Mouse (Mus musculus) embryonic facial prominence, embryonic 15.5 days (tissue): Measurements from ENCODE around the gene Cfap299. TPM values are rescaled to one million over a fixed set of nuclear protein-coding genes. Genes with fewer than 3 reads are reported as not detected.
"Not testable (repeated sequence)": the region's sequence is repeated elsewhere in the genome, so short reads cannot be mapped to it uniquely, and the experiment has no call there.

ENCODE experiments used
- ATAC-seq: fragments of 200-750 bp; cut with Nextera tagmentation; 2 replicates; pipeline ENCODE4 v1.8.0; 2017; ENCODE audit warnings: low read depth, moderate TSS enrichment; ENCODE audit not compliant: insufficient number of reproducible peaks, low FRiP score, low TSS enrichment
- H3K27ac ChIP-seq: fragments of 300-500 bp; sonication (generic); replicated peaks from 2 replicates; pipeline ENCODE4 v1.5.1; 2015; ENCODE audit warnings: mild to moderate bottlenecking, inconsistent platforms
- H3K27me3 ChIP-seq: fragments of 300-500 bp; sonication (generic); 2 replicates; pipeline ENCODE4 v1.6.1; 2015; ENCODE audit warnings: inconsistent platforms
- H3K36me3 ChIP-seq: fragments of 300-500 bp; sonication (generic); 2 replicates; pipeline ENCODE4 v1.6.1; 2015; ENCODE audit warnings: mild to moderate bottlenecking, inconsistent platforms
- H3K4me1 ChIP-seq: fragments of 300-500 bp; sonication (generic); 2 replicates; pipeline ENCODE4 v1.6.1; 2015; ENCODE audit warnings: inconsistent platforms
- H3K4me2 ChIP-seq: fragments of 300-500 bp; sonication (generic); replicated peaks from 2 replicates; pipeline ENCODE4 v1.6.1; 2015; ENCODE audit warnings: mild to moderate bottlenecking, inconsistent platforms
- H3K4me3 ChIP-seq: fragments of 300-500 bp; sonication (generic); replicated peaks from 2 replicates; pipeline ENCODE4 v1.5.1; 2015; ENCODE audit warnings: mild to moderate bottlenecking, inconsistent platforms
- H3K9ac ChIP-seq: fragments of 300-500 bp; sonication (generic); 2 replicates; pipeline ENCODE4 v1.6.1; 2015; ENCODE audit warnings: inconsistent platforms
- H3K9me3 ChIP-seq: fragments of 300-500 bp; sonication (generic); replicated peaks from 2 replicates; pipeline ENCODE4 v1.6.1; 2016; ENCODE audit warnings: inconsistent platforms
- WGBS: fragments of 180-500 bp; shearing (Covaris S2); methylation state at CpG from one replicate; pipeline ENCODE4 v1.1.7; 2015; 5-methylcytosine and 5-hydroxymethylcytosine counted together
- polyA plus RNA-seq: library from polyadenylated mRNA; unstranded; fragments of >200 nt; fragmentation: Nextera tagmentation; extraction: Ambion mirVana; gene quantifications from 2 replicates; pipeline ENCODE4 v1.2.1, GENCODE M21; 2015

Gene Cfap299
- polyA plus RNA-seq, 1 experiment from 2014 or later: 7.5 TPM

DNA sequence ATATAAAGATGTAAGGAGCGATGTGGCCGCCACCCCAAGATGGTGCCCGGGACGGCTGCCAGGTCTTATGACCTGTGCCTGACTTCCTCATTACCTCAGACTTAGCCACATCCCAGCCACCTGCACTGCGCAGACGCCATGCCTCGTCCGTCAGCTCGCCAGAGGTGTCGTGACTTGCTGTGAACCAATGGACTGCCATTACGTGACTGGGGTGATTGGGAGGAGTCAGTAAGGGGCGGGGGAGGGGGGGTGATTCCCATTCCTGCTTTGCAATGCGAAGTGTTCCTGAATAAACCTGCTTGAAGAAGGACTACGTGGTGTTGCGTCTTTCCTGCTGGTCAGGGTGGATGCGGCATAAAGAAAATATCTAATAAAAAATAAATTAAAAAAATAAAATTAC is 14.6 kb downstream of the Cfap299 start:
- not testable (repeated sequence) for H3K27me3 ChIP-seq, H3K4me1 ChIP-seq, H3K4me2 ChIP-seq, ATAC-seq, H3K36me3 ChIP-seq, H3K9ac ChIP-seq, H3K9me3 ChIP-seq, H3K27ac ChIP-seq, H3K4me3 ChIP-seq
- 86% methylated on average over 16 of the region's 16 CpGs for WGBS

DNA sequence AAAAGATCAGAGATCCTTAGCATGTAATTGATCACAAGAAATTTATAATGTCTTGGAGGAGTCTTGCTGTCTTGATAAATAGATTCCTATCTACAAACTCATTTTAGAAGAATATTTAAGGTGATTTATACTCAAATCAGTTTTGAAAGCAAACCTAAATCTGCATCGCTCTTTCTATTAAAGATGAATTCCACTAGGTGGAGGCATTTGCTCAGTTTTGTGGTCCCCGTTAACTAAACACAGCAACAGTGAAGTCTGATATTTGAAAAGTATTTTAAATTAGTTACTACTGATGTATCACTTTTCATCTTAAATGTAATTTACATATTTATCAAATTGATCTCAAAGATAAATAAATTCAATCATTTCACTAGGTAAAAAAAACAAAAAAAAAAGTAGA is 15.5 kb downstream of the Cfap299 start:
- H3K4me3 ChIP-seq: no peak overlapping the region
- no peak for ATAC-seq
- no peaks in the 10 kb centered on the region for H3K4me1 ChIP-seq
- H3K27me3 ChIP-seq: no peaks in the 10 kb centered on the region
- no peaks in the 10 kb centered on the region for H3K36me3 ChIP-seq
- WGBS: 48% methylated on average over 2 of the region's 2 CpGs
- H3K27ac ChIP-seq: no peak overlapping the region
- no peak overlapping the region for H3K4me2 ChIP-seq
- H3K9me3 ChIP-seq: no peaks in the 10 kb centered on the region
- no peak overlapping the region for H3K9ac ChIP-seq

DNA sequence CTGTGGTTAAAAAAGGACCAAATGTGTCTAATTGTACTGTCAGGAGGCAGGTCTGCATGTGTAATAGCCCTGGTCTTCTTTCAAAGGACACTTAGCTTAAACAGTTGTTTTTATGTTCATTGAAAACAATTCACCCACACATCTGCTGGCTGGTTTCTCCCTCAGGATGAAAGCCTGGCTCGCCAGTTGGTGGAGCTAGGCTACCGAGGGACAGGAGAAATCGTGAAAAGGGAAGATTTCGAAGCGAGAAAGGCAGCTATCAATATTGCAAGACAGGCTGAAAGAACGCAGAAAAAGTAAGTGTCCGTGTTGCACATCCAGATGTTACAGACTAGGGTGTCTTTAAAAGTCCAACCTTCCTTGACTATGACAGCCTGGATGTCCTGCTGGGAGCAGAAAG is 17.0 kb downstream of the Cfap299 start:
- WGBS: 43% methylated on average over 7 of the region's 7 CpGs
- ATAC-seq: no peak
- no peak overlapping the region for H3K27ac ChIP-seq

DNA sequence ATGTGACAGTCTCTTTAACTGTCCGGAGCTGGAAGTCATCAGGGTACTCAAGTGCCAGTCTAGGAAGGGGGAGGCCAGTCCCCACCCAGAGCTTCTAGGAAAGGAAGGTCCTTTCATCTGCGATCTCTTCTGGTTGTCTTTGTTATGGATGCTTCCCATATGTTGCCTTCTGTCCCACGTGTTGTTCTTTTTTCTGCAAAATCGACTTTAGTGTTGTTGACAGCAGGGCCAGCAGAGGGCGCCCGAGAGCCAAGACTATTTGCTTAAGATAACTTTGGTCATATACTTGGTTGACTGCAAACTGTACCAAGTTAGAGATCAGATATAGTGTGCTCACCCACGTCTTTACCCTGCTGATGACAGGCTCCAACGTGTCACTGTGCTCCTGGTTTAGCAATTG is 19.5 kb downstream of the Cfap299 start:
- no peak for ATAC-seq
- H3K36me3 ChIP-seq: no peaks in the 10 kb centered on the region
- no peak overlapping the region for H3K4me2 ChIP-seq
- H3K27ac ChIP-seq: no peak overlapping the region
- WGBS: 7% methylated on average over 8 of the region's 8 CpGs
- H3K4me3 ChIP-seq: no peak overlapping the region
- no peak overlapping the region for H3K9ac ChIP-seq
- no peaks in the 10 kb centered on the region for H3K4me1 ChIP-seq
- H3K27me3 ChIP-seq: no peaks in the 10 kb centered on the region
- H3K9me3 ChIP-seq: no peaks in the 10 kb centered on the region

More for the DNA sequence above, 17.0 kb downstream of the Cfap299 start:
- no peaks in the 10 kb centered on the region for H3K27me3 ChIP-seq
- no peaks in the 10 kb centered on the region for H3K36me3 ChIP-seq
- no peak overlapping the region for H3K4me2 ChIP-seq
- H3K9me3 ChIP-seq: no peaks in the 10 kb centered on the region
- H3K9ac ChIP-seq: no peak overlapping the region
- H3K4me3 ChIP-seq: no peak overlapping the region
- no peaks in the 10 kb centered on the region for H3K4me1 ChIP-seq

DNA sequence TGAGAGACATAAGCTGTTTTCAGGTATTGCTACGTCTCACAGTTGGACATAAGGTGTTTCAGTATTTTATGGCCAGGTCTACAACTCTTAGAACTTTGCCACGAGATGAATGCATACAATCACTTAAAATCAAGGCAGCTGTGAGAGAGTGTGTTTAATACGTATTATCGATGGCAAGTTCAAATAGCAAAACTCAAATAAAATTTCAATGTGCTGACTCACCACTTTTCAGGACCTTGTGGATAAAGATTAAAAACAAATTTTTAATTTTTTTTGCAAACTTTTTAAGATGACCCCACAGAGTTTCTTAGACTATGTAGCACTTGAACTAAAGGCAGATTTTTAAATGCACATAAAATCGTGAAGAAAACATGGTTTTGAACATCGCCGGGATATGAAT is 30.8 kb downstream of the Cfap299 start:
- H3K4me2 ChIP-seq: no peak overlapping the region
- H3K4me3 ChIP-seq: no peak overlapping the region
- H3K27ac ChIP-seq: no peak overlapping the region
- ATAC-seq: no peak
- H3K9me3 ChIP-seq: no peaks in the 10 kb centered on the region
- WGBS: 89% methylated on average over 7 of the region's 7 CpGs
- H3K9ac ChIP-seq: no peak overlapping the region
- H3K4me1 ChIP-seq: no peaks in the 10 kb centered on the region
- no peaks in the 10 kb centered on the region for H3K27me3 ChIP-seq
- H3K36me3 ChIP-seq: no peaks in the 10 kb centered on the region

DNA sequence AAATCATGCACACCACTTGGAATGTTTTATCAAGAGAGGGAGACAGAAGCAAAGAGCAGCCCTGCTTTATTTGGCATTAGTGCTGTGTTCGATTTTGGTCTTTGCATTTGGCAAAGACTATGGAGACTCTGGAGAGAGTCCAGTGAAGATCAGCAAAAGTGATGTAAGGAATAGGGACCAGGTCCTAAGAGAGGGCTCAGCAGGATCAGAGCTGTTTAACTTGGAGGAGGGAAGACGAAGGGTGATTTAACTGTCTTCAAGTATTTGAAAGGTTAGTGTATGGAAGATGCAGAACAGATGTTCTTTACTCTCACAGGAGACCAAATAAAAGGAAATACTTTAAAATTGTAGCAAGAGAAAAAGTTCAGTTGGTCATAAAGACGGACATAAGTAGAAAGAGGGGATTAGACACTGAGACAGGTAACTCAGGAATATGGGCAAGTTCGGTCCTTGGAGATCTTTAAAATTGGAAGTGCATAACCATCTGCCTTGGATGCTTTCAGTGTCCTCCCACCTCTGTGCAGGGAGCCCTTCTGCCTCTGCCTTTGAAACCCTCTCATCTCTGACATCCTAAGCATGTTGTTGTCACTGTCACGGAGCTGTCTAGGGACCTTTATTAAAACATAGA is 31.8 kb downstream of the Cfap299 start:
- H3K36me3 ChIP-seq: no peaks in the 10 kb centered on the region
- no peak overlapping the region for H3K4me3 ChIP-seq
- 66% methylated on average over 5 of the region's 5 CpGs for WGBS
- H3K27ac ChIP-seq: no peak overlapping the region
- no peak overlapping the region for H3K4me2 ChIP-seq
- no peaks in the 10 kb centered on the region for H3K27me3 ChIP-seq
- ATAC-seq: no peak
- no peak overlapping the region for H3K9ac ChIP-seq
- H3K9me3 ChIP-seq: no peaks in the 10 kb centered on the region
- H3K4me1 ChIP-seq: no peaks in the 10 kb centered on the region

DNA sequence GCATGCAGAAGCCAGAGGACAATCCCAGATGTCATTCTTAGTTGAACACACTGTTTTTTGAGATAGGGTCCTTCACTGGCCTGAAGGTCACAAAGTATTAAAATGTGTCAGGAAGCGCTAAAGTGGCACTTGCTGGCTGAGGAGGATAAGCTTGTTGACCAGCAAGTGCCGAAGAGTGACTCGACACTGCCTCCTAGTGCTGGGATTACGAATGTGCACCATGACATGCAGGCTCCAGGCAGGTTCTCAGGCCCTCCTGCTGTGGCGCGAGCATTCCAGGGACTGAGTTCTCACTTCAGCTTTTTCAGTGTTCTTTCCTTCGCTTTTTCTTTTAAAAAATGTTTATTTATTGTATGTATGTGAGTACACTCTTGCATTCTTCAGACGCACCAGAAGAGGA is 34.3 kb downstream of the Cfap299 start:
- no peaks in the 10 kb centered on the region for H3K4me1 ChIP-seq
- 52% methylated on average over 8 of the region's 8 CpGs for WGBS

DNA sequence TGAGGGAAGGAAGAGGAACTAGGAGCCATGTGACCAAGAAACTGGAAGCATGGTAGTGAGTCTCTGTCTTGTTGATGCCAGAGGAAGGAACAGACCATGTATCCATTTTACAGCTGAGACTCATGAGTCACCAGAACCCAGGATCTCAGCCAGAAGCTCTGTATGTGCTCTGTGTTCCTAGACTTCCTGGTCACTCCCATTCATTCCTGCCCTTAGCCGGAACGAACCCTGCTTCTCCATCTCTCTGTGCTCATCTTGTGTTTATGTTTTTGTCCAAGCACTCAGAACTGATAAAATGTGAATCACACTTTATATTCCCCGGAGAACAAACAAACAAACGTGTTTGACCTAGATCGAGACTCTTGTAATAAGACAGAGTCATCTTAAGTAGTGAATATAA is 36.2 kb downstream of the Cfap299 start:
- no peak for ATAC-seq
- H3K27me3 ChIP-seq: no peaks in the 10 kb centered on the region
- no peaks in the 10 kb centered on the region for H3K9me3 ChIP-seq

More for the DNA sequence above, 34.3 kb downstream of the Cfap299 start:
- Histone ChIP-seq H3K27ac (no peak overlapping the region), H3K4me2 (no peak overlapping the region), H3K36me3 (no peaks in the 10 kb centered on the region), H3K9ac (no peak overlapping the region), H3K4me3 (no peak overlapping the region), H3K27me3 (no peaks in the 10 kb centered on the region), H3K9me3 (no peaks in the 10 kb centered on the region)
- ATAC-seq: no peak

DNA sequence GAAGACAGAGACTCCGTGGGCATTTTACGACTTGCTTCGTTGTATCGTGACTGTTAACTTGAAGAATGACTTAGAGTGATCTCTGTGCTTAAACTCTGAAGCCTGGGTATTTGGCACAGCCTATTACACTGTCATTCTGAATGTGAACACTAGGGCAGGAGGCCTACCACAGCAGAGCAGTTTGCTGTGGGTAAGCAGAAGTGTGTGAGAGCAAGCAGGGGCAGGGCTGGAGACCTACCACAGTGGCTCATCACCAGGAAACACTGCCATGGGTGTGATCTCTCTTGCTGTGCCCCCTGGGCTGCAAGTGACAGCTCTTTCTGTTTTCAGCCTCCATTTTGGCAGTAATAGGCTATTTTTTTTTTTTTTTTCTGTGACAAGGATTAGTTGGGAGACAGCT is 39.7 kb downstream of the Cfap299 start:
- Histone ChIP-seq H3K36me3 (no peaks in the 10 kb centered on the region), H3K4me1 (no peaks in the 10 kb centered on the region), H3K9me3 (no peaks in the 10 kb centered on the region), H3K4me2 (no peak overlapping the region), H3K27ac (no peak overlapping the region), H3K4me3 (no peak overlapping the region), H3K27me3 (no peaks in the 10 kb centered on the region), H3K9ac (no peak overlapping the region)
- 66% methylated on average over 4 of the region's 4 CpGs for WGBS
- no peak for ATAC-seq

More for the DNA sequence above, 36.2 kb downstream of the Cfap299 start:
- H3K36me3 ChIP-seq: no peaks in the 10 kb centered on the region
- no peak overlapping the region for H3K4me2 ChIP-seq
- H3K9ac ChIP-seq: no peak overlapping the region
- H3K4me3 ChIP-seq: no peak overlapping the region
- 81% methylated on average over 5 of the region's 5 CpGs for WGBS
- H3K27ac ChIP-seq: no peak overlapping the region
- H3K4me1 ChIP-seq: no peaks in the 10 kb centered on the region

DNA sequence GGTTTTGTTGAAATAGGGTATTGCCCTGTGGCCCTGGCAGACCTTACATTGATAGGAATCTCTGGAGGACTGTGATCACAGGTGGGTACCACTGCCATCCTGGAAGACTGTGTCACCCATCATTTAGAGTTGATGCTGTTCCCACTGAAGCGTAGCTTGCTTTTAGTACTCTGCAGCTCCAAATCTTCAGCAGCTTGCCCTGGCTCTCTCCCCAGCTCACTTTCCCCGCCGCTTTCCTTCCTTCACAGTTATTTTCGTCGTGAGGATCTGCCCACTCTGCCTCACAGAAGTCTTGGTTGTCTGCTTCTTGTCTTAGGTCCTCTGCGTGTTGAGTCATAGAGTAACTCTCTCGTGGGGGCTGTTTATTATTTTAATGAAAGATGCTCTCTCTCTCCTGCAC is 40.3 kb downstream of the Cfap299 start:
- WGBS: 79% methylated on average over 7 of the region's 7 CpGs
- no peaks in the 10 kb centered on the region for H3K9me3 ChIP-seq
- no peak overlapping the region for H3K4me2 ChIP-seq
- H3K36me3 ChIP-seq: no peaks in the 10 kb centered on the region
- no peaks in the 10 kb centered on the region for H3K27me3 ChIP-seq
- no peak overlapping the region for H3K4me3 ChIP-seq
- H3K9ac ChIP-seq: no peak overlapping the region
- no peak overlapping the region for H3K27ac ChIP-seq
- no peak for ATAC-seq
- no peaks in the 10 kb centered on the region for H3K4me1 ChIP-seq

DNA sequence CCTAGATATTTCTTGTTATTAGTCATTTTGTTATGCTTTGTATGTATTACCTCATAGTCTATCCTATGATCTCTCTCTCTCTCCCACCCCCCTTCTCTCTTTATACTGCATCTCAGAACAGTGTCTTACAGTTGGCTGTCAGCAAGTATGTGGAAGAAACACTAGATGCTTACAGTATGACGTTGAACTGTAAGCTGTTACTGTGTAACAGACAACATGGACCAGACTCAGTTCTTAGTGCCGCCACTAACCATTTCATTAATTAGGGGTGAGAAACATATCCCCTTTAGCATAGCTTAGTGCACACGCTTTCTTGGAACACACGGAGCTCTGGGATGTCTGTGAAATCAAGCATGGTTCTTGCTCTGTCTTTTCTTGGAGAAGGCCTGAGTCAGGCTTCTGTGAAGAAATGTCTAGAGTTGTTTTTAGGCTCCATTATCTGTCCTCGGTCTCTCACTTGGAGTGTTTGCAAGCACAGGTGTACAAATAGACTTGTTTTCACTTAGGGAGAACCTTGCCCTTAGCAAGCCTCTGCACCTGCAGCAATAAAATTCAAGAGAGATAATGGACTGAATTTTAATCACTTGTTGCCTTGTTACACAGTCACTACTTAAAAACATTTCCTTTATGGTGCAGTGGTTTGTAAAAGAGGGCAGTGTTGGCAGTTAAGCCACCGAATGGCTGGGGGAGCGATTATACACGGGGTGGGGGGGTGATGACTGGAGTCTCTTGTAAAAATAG is 47.1 kb downstream of the Cfap299 start:
- no peak for ATAC-seq
- H3K4me3 ChIP-seq: no peak overlapping the region
- no peaks in the 10 kb centered on the region for H3K4me1 ChIP-seq
- no peaks in the 10 kb centered on the region for H3K9me3 ChIP-seq
- H3K27ac ChIP-seq: no peak overlapping the region
- H3K36me3 ChIP-seq: no peaks in the 10 kb centered on the region
- H3K4me2 ChIP-seq: no peak overlapping the region
- H3K9ac ChIP-seq: no peak overlapping the region
- WGBS: 75% methylated on average over 8 of the region's 8 CpGs
- no peaks in the 10 kb centered on the region for H3K27me3 ChIP-seq

DNA sequence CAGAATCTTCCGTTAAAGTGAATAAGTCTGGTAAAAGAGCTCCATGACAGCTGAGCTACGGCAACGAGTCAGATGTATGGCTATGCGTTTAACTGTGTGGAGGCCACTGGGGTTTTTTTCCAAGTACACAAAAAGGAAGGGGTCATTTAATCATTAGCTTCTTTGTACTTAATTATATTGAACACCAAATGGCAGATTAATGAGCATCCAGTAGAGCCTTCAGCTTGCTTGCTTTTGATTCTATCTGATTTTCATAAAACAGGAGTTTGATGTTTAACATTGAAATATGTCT is 47.6 kb downstream of the Cfap299 start:
- Histone ChIP-seq H3K36me3 (no peaks in the 10 kb centered on the region), H3K4me1 (no peaks in the 10 kb centered on the region), H3K4me2 (no peak overlapping the region), H3K9ac (no peak overlapping the region), H3K9me3 (no peaks in the 10 kb centered on the region), H3K4me3 (no peak overlapping the region), H3K27ac (no peak overlapping the region), H3K27me3 (no peaks in the 10 kb centered on the region)
- 79% methylated on average over 4 of the region's 4 CpGs for WGBS
- no peak for ATAC-seq
